Mouse (Mus musculus): ENCODE measurements around the gene Mras. TPM values are rescaled to one million over a fixed set of nuclear protein-coding genes. Genes with fewer than 3 reads are reported as not detected.

Mras gene
- total and polyA plus RNA-seq, 3 experiments: 0.17 TPM; not detected in 2

DNA sequence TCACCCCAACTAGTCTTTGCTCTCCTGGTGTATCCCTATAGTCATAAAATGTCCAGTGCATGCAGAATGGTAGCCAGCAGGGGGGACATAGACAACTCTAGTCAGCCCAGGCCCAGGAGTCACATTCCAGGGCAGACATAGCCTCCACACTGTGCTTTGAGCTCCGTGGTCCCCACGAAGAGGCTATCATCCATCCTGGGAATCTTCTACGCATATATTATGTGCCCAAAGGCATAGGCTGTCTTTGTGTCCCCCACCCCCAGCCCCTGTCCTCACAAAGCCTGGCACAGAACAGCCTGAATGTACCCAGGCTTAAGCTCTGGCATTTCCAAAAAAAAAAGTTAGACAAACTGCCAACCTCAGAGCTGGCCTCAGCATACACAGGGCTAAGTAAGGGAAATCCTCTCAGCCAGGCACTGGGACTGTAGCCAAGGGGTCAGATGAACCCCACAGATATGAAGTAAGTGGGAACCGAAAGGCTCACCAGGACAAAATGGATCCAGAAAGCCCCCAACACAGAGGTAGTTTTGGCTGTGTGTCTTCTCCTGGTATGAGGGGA, 19.8 kb downstream of the Mras start:
- no peak overlapping the region for H3K9ac ChIP-seq (ENCODE audit: control insufficient read depth, low read depth, low read length, poor library complexity, severe bottlenecking)
- no peak overlapping the region for H3K4me3 ChIP-seq (ENCODE audit: control insufficient read depth in 1 of 2, insufficient read depth in 1 of 2, low read depth in 2 of 2, low read length in 2 of 2)
- TF ChIP-seq RCOR1 (IDR thresholded peaks at IDR 0.05; ENCODE audit: low read depth, low read length) (no peak), EP300 (IDR thresholded peaks at IDR 0.05; ENCODE audit: low read depth in 1 of 2, low read length in 2 of 2) (no peak), MYB (IDR thresholded peaks at IDR 0.05; ENCODE audit: low read depth, low read length) (no peak), MYC (IDR thresholded peaks at IDR 0.05; ENCODE audit: low read depth, low read length) (no peak), CHD2 (IDR thresholded peaks at IDR 0.05; ENCODE audit: low read length) (no peak), MAX (IDR thresholded peaks at IDR 0.05; ENCODE audit: low read length) (no peak), USF1 (IDR thresholded peaks at IDR 0.05; ENCODE audit: low read depth, low read length) (no peak), POLR2AphosphoS5 (IDR thresholded peaks at IDR 0.05; ENCODE audit: borderline replicate concordance, low read depth, low read length) (no peak), SIN3A (IDR thresholded peaks at IDR 0.05; ENCODE audit: low read length) (no peak), RAD21 (IDR thresholded peaks at IDR 0.05; ENCODE audit: low read depth, low read length) (no peak), MAFK (IDR thresholded peaks at IDR 0.05; ENCODE audit: borderline replicate concordance, low read depth, low read length) (no peak), E2F4 (IDR thresholded peaks at IDR 0.05; ENCODE audit: borderline replicate concordance, low read depth, low read length) (no peak), ZC3H11A (IDR thresholded peaks at IDR 0.05; ENCODE audit: low read depth, low read length) (no peak), ZMIZ1 (IDR thresholded peaks at IDR 0.05; ENCODE audit: low read depth, low read length) (no peak), USF2 (IDR thresholded peaks at IDR 0.05; ENCODE audit: borderline replicate concordance in 1 of 2, insufficient read depth in 1 of 2, low read depth in 1 of 2, low read length in 2 of 2) (no peak), TAL1 (IDR thresholded peaks at IDR 0.05; ENCODE audit: low read length) (no peak), CTCF (IDR thresholded peaks at IDR 0.05 in 2 of 3, conservative IDR thresholded peaks at IDR 0.05 in 1 of 3; ENCODE audit: control insufficient read depth in 1 of 3, insufficient read depth in 1 of 3, low read depth in 2 of 3, low read length in 3 of 3, poor library complexity in 1 of 3, severe bottlenecking in 1 of 3) (no peak)
- no peak for DNase-seq (ENCODE audit: low read depth, low spot score)
- no peak overlapping the region for H3K27ac ChIP-seq (ENCODE audit: control insufficient read depth, low read depth, low read length)
- peaks cover 0 to 9% of the 10 kb centered on the region in 2 experiments; a peak in 3 of 4 replicates for H3K27me3 ChIP-seq (ENCODE audit: control insufficient read depth in 1 of 2, insufficient read depth in 2 of 2, low read length in 2 of 2)
- H3K79me2 ChIP-seq (ENCODE audit: control insufficient read depth, insufficient read depth, low read length, poor library complexity): no peaks in the 10 kb centered on the region
- no peaks in the 10 kb centered on the region for H3K36me3 ChIP-seq (ENCODE audit: control insufficient read depth in 1 of 2, insufficient read depth in 2 of 2, low read length in 2 of 2)
- no peaks in the 10 kb centered on the region for H3K4me1 ChIP-seq (ENCODE audit: control insufficient read depth in 1 of 2, insufficient read depth in 2 of 2, low read length in 2 of 2)
- H3K9me3 ChIP-seq (replicated peaks; ENCODE audit: insufficient read depth, low read length): no peaks in the 10 kb centered on the region

DNA sequence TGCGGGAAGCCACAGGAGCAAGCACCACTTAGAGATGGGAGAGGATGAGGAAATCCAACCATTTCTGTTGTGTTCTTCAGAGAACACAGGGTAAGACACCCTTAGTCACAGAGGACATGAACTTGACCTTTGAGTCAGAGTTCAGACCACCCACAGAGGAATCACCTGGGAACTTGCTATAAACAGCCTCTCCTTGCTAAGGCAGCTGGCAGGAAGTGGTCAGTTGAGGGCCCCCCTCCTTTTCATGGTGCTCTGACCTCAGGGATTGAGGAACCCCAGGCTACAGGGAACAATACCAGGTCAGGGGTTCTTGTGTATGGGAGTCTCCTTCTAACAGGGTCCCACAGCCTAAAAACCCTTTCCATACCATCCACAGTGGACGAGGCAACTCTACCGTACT, 20.4 kb downstream of the Mras start:
- no peaks in the 10 kb centered on the region for H3K9me3 ChIP-seq (replicated peaks; ENCODE audit: insufficient read depth, low read length)
- DNase-seq (ENCODE audit: low read depth, low spot score): no peak
- no peaks in the 10 kb centered on the region for H3K4me1 ChIP-seq (ENCODE audit: control insufficient read depth in 1 of 2, insufficient read depth in 2 of 2, low read length in 2 of 2)
- no peak overlapping the region for H3K9ac ChIP-seq (ENCODE audit: control insufficient read depth, low read depth, low read length, poor library complexity, severe bottlenecking)
- no peak overlapping the region for H3K27ac ChIP-seq (ENCODE audit: control insufficient read depth, low read depth, low read length)
- peaks cover 0 to 6% of the 10 kb centered on the region in 2 experiments; a peak in 2 of 4 replicates for H3K27me3 ChIP-seq (ENCODE audit: control insufficient read depth in 1 of 2, insufficient read depth in 2 of 2, low read length in 2 of 2)
- H3K79me2 ChIP-seq (ENCODE audit: control insufficient read depth, insufficient read depth, low read length, poor library complexity): no peaks in the 10 kb centered on the region
- TF ChIP-seq ELF1 (IDR thresholded peaks at IDR 0.05; ENCODE audit: low read depth, low read length): no peak
- no peak for TF ChIP-seq MYC (IDR thresholded peaks at IDR 0.05; ENCODE audit: low read depth, low read length)
- no peak for TF ChIP-seq TCF12 (IDR thresholded peaks at IDR 0.05; ENCODE audit: low read depth, low read length)
- TF ChIP-seq MAX (IDR thresholded peaks at IDR 0.05; ENCODE audit: low read length): no peak
- TF ChIP-seq POLR2A (IDR thresholded peaks at IDR 0.05; ENCODE audit: control insufficient read depth in 1 of 2, insufficient read depth in 1 of 2, low read depth in 1 of 2, low read length in 2 of 2, poor library complexity in 1 of 2): no peak
- H3K36me3 ChIP-seq (ENCODE audit: control insufficient read depth in 1 of 2, insufficient read depth in 2 of 2, low read length in 2 of 2): no peaks in the 10 kb centered on the region
- H3K4me3 ChIP-seq (ENCODE audit: control insufficient read depth in 1 of 2, insufficient read depth in 1 of 2, low read depth in 2 of 2, low read length in 2 of 2): no peak overlapping the region
